1 mouse cellular context compared by ENCODE assay signal in the genomic region with DNA sequence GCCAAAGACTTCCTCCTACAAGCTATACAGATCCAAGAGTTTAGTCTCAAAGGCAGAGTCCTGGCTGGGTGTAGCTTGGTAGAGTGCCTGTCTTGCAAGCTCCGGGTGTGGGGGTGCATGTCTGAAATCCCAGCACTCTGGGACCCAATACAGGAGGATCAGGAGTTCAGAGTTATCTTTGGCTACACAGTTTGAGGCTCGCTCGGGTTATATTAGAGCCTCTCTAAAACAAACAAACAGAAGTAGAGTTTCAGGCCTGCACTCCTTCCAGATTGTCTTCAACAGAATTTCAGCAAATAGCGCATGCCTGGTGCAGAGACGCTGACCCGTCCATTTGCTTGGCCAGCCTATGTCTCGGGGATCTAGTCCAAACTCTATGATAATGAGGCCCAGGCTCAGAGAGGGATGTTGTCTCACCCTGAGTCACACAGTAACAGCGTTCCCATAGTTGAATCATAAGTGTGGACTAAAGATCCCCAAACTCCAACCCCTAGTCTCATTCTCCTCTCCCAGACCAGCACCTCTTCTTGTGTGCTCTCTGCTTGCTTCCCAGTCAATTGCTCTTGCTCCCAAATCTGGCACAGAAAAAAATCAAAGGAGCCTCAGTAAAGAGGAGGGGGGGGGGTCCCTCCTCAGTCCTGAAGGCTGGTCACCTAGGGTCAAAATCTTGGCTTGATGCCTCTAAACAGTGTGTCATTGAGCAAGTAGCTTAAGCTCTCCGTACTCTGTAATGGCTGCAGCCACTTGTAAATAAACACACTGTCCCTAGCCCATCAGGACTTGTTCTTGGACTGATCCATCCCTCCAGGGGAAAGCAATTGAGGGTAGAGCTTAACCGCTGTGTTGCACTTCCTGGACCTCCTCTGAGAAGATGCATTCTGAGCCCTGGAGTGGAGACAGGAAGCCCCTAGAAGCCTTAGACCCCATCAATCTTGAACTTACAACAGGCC.
TF ChIP-seq lines count a peak whose summit lies in the region.

No protein-coding gene starts in this region.

TF ChIP-seq in CH12.LX, 34 proteins besides CTCF, POLR2A, EP300 and RAD21:
- TF ChIP-seq RCOR1 (conservative IDR thresholded peaks at IDR 0.05; ENCODE audit: low read depth, low read length): no peak
- TF ChIP-seq TCF12 (IDR thresholded peaks at IDR 0.05; ENCODE audit: low read depth, low read length): no peak
- no peak for TF ChIP-seq NRF1 (IDR thresholded peaks at IDR 0.05; ENCODE audit: low read depth, low read length)
- TF ChIP-seq ETS1 (conservative IDR thresholded peaks at IDR 0.05; ENCODE audit: low read depth, low read length): no peak
- no peak for TF ChIP-seq ZMIZ1 (IDR thresholded peaks at IDR 0.05; ENCODE audit: low read depth, low read length)
- no peak for TF ChIP-seq E2F4 (IDR thresholded peaks at IDR 0.05; ENCODE audit: insufficient replicate concordance, low read depth, low read length)
- no peak for TF ChIP-seq POLR2AphosphoS2 (IDR thresholded peaks at IDR 0.05; ENCODE audit: low read depth, low read length)
- TF ChIP-seq ZNF384 (IDR thresholded peaks at IDR 0.05; ENCODE audit: low read depth, low read length): no peak
- TF ChIP-seq MEF2A (IDR thresholded peaks at IDR 0.05; ENCODE audit: borderline replicate concordance, low read depth, low read length): no peak
- no peak for TF ChIP-seq ZKSCAN1 (IDR thresholded peaks at IDR 0.05; ENCODE audit: borderline replicate concordance, low read depth, low read length)
- no peak for TF ChIP-seq UBTF (IDR thresholded peaks at IDR 0.05; ENCODE audit: low read depth, low read length)
- no peak for TF ChIP-seq CHD2 (IDR thresholded peaks at IDR 0.05; ENCODE audit: low read length)
- TF ChIP-seq ELF1 (IDR thresholded peaks at IDR 0.05; ENCODE audit: low read depth, low read length): no peak
TF ChIP-seq in CH12.LX: peak in this region for 0.
